Mouse (Mus musculus) CH12.LX (cell line): ENCODE measurements at regions not wholly inside any gene's neighbourhood (a gene's known extent, or its start where the extent isn't known, plus 50 kb on each side); places are given as distances from the start of the nearest gene placed in this dataset.

Experiments
- DNase-seq: peaks from one replicate; pipeline ENCODE4 v3.0.0-alpha.2; 2013; ENCODE audit errors: extremely low read depth
- H3K27ac ChIP-seq: 2 replicates; pipeline ENCODE4 v1.5.1; 2012; ENCODE audit warnings: low read depth, mild to moderate bottlenecking, control low read depth, moderate library complexity; ENCODE audit not compliant: insufficient read depth
- H3K27me3 ChIP-seq: replicated peaks from 2 replicates; pipeline ENCODE3; 2012; ENCODE audit warnings: inconsistent platforms
- H3K36me3 ChIP-seq, 2 experiments: replicated peaks in 1 of 2; 2 replicates each; pipeline versions ENCODE3 to v1.6.1; 2012; ENCODE audit warnings: inconsistent platforms in 1 of 2, low read length in 1 of 2, mild to moderate bottlenecking in 1 of 2, mixed read lengths in 1 of 2, moderate library complexity in 1 of 2; ENCODE audit not compliant: control insufficient read depth in 1 of 2, insufficient read depth in 1 of 2
- H3K4me1 ChIP-seq, 2 experiments: 2 replicates each; pipeline ENCODE4 v1.6.1; 2012; ENCODE audit warnings: inconsistent platforms in 1 of 2, moderate library complexity in 1 of 2; ENCODE audit not compliant: insufficient read depth in 2 of 2, control insufficient read depth in 1 of 2
- H3K4me2 ChIP-seq: 2 replicates; pipeline ENCODE4 v1.6.1; 2012; ENCODE audit warnings: low read depth, mild to moderate bottlenecking, control low read depth; ENCODE audit not compliant: poor library complexity, insufficient read depth, severe bottlenecking
- H3K4me3 ChIP-seq, 3 experiments: fragments of 150-350 bp in 1 of 3; sonication (generic) in 1 of 3; replicated peaks in 1 of 3; 2 replicates each; pipeline versions ENCODE3 to v1.5.1; 2011 to 2012; ENCODE audit warnings: low read depth in 2 of 3, low read length in 2 of 3, mild to moderate bottlenecking in 2 of 3, moderate library complexity in 2 of 3, control low read depth in 1 of 3, improper control_type of control experiment in 1 of 3, inconsistent platforms in 1 of 3, mixed read lengths in 1 of 3; ENCODE audit not compliant: poor library complexity in 1 of 3
- H3K79me2 ChIP-seq: replicated peaks from 2 replicates; pipeline ENCODE4 v1.6.1; 2012; ENCODE audit warnings: mild to moderate bottlenecking, moderate library complexity; ENCODE audit not compliant: control insufficient read depth, poor library complexity, insufficient read depth, severe bottlenecking; ENCODE audit errors: extremely low read depth
- H3K9ac ChIP-seq: 2 replicates; pipeline ENCODE4 v1.6.1; 2012; ENCODE audit warnings: low read depth, mild to moderate bottlenecking, control low read depth, moderate library complexity; ENCODE audit not compliant: insufficient read depth
- H3K9me3 ChIP-seq: replicated peaks from 2 replicates; pipeline ENCODE3; 2012; ENCODE audit warnings: low read length, inconsistent platforms, mixed read lengths
- BHLHE40 ChIP-seq: IDR thresholded peaks from 2 replicates; pipeline ENCODE4 v1.6.1; 2011; ENCODE audit warnings: mild to moderate bottlenecking, low read depth, low read length, improper control_type of control experiment
- E2F4 ChIP-seq: IDR thresholded peaks from 2 replicates; pipeline ENCODE4 v1.6.1; 2011; ENCODE audit warnings: low read depth, low read length, improper control_type of control experiment; ENCODE audit not compliant: insufficient replicate concordance
- ELF1 ChIP-seq: IDR thresholded peaks from 2 replicates; pipeline ENCODE4 v1.6.1; 2014; ENCODE audit warnings: low read depth, mild to moderate bottlenecking, inconsistent platforms, low read length, improper control_type of control experiment
- EP300 ChIP-seq: IDR thresholded peaks from 2 replicates; pipeline ENCODE4 v1.6.1; 2011; ENCODE audit warnings: low read length, improper control_type of control experiment
- ETS1 ChIP-seq: conservative IDR thresholded peaks from 2 replicates; pipeline ENCODE4 v1.6.1; 2012; ENCODE audit warnings: low read depth, mild to moderate bottlenecking, inconsistent platforms, low read length, improper control_type of control experiment, moderate library complexity
- GABPA ChIP-seq: IDR thresholded peaks from 2 replicates; pipeline ENCODE4 v1.6.1; 2012; ENCODE audit warnings: low read depth, low read length, improper control_type of control experiment, inconsistent platforms; ENCODE audit not compliant: insufficient replicate concordance
- JUND ChIP-seq: conservative IDR thresholded peaks from 2 replicates; pipeline ENCODE4 v1.6.1; 2011; ENCODE audit warnings: low read depth, low read length, improper control_type of control experiment
- MAFK ChIP-seq: IDR thresholded peaks from 2 replicates; pipeline ENCODE4 v1.6.1; 2011; ENCODE audit warnings: low read length, improper control_type of control experiment; ENCODE audit not compliant: insufficient replicate concordance
- MAX ChIP-seq: IDR thresholded peaks from 2 replicates; pipeline ENCODE4 v1.6.1; 2011; ENCODE audit warnings: low read length, improper control_type of control experiment
- MAZ ChIP-seq: IDR thresholded peaks from 2 replicates; pipeline ENCODE4 v1.6.1; 2012; ENCODE audit warnings: low read depth, mild to moderate bottlenecking, inconsistent platforms, low read length, improper control_type of control experiment, moderate library complexity
- PAX5 ChIP-seq: IDR thresholded peaks from 2 replicates; pipeline ENCODE4 v1.6.1; 2012; ENCODE audit warnings: low read length, inconsistent platforms, mixed read lengths
- POLR2AphosphoS2 ChIP-seq: IDR thresholded peaks from 2 replicates; pipeline ENCODE4 v1.6.1; 2011; ENCODE audit warnings: low read depth, low read length, improper control_type of control experiment
- RAD21 ChIP-seq: IDR thresholded peaks from 2 replicates; pipeline ENCODE4 v1.6.1; 2011; ENCODE audit warnings: low read depth, mild to moderate bottlenecking, low read length, improper control_type of control experiment, moderate library complexity
- UBTF ChIP-seq: IDR thresholded peaks from 2 replicates; pipeline ENCODE4 v1.6.1; 2012; ENCODE audit warnings: low read depth, mild to moderate bottlenecking, inconsistent platforms, low read length, improper control_type of control experiment, moderate library complexity
- USF2 ChIP-seq: conservative IDR thresholded peaks from 2 replicates; pipeline ENCODE4 v1.6.1; 2011; ENCODE audit warnings: low read depth, low read length, improper control_type of control experiment
- ZC3H11A ChIP-seq: IDR thresholded peaks from 2 replicates; pipeline ENCODE4 v1.6.1; 2012; ENCODE audit warnings: low read depth, mild to moderate bottlenecking, inconsistent platforms, low read length, improper control_type of control experiment
- ZKSCAN1 ChIP-seq: IDR thresholded peaks from 2 replicates; pipeline ENCODE4 v1.6.1; 2012; ENCODE audit warnings: low read depth, inconsistent platforms, low read length, improper control_type of control experiment, borderline replicate concordance
- ZMIZ1 ChIP-seq: IDR thresholded peaks from 2 replicates; pipeline ENCODE4 v1.6.1; 2012; ENCODE audit warnings: low read depth, mild to moderate bottlenecking, inconsistent platforms, low read length, improper control_type of control experiment
- dilution Hi-C: fragments of 300-500 bp; cut with MboI; formaldehyde crosslinking; loops from 2 replicates; pipeline ENCODE4 v1.14.3; 2020; ENCODE audit warnings: low sequenced_read_pairs; ENCODE audit not compliant: extremely low pct_unique_long_range_greater_than_20kb, extremely low pct_ligation_motif_present
- in situ Hi-C: fragments of 300-500 bp; cut with MboI; formaldehyde crosslinking; loops from 3 replicates; pipeline ENCODE4 v1.14.3; 2019; ENCODE audit warnings: low sequenced_read_pairs, low pct_ligation_motif_present, low pct_unique_long_range_greater_than_20kb, mixed read lengths

DNA sequence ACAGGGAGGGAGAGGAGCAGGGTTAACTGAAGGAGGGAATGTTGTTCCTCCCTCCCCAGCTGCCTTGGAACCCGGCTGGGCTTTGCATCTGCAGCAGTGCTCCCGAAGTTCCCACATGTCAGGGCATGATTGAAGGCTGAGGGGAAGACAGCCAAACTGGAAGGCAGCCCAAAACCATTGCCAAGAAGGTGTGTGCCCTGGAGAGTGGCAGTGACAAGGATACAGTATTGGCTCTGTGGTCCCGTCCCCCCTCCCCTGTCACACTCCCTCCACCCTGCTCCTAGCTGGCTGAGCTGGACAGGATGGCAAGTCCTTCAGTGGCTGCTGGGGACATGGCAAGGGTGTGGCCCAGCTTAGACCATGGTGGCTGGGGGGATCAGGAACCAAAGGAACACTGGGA, 79.1 kb downstream of the Cyp26b1 start:
- no peaks in the 10 kb centered on the region for H3K36me3 ChIP-seq
- H3K4me1 ChIP-seq, result no peaks in the 10 kb centered on the region
- H3K79me2 ChIP-seq, result no peaks in the 10 kb centered on the region
- DNase-seq, result no peak
- H3K9ac ChIP-seq, result no peak overlapping the region
- in situ Hi-C loops (no loop called here), dilution Hi-C loops (no loop called here)
- H3K4me2 ChIP-seq, result no peak overlapping the region
- no peak for TF ChIP-seq JUND
- TF ChIP-seq POLR2AphosphoS2, result no peak
- no peak for TF ChIP-seq ETS1
- no peak for TF ChIP-seq UBTF
- TF ChIP-seq PAX5, result no peak
- no peak for TF ChIP-seq RAD21
- no peak for TF ChIP-seq USF2
- TF ChIP-seq MAZ, result no peak
- TF ChIP-seq ZKSCAN1, result no peak
- TF ChIP-seq E2F4, result no peak
- no peak overlapping the region for H3K27ac ChIP-seq
- H3K27me3 ChIP-seq, result peaks cover 86% of the 10 kb centered on the region
- no peaks in the 10 kb centered on the region for H3K9me3 ChIP-seq
- H3K4me3 ChIP-seq, result no peak overlapping the region

DNA sequence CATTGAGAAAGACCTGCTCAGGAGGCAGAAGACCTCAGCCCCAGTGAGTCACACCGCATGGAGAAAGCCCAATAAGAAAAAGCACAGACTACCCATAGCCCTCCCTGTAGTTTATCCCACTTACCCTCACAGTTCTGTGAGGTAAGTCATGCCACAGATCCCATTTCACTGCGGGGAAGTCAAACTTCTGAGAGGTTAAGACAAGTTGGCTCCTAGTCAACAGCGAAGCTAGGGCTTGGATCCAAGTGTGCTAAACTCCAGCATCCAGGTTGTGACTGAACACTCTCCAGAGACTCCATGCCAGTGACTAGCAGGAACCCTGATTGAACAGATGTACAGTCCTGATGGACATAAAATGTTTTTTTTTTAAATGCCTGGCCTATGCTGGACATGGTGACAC, 85.1 kb downstream of the Cyp26b1 start:
- Histone ChIP-seq H3K4me3 (no peak overlapping the region), H3K4me2 (no peak overlapping the region), H3K4me1 (no peaks in the 10 kb centered on the region), H3K79me2 (no peaks in the 10 kb centered on the region), H3K27me3 (peaks cover 92% of the 10 kb centered on the region), H3K9ac (no peak overlapping the region), H3K36me3 (no peaks in the 10 kb centered on the region), H3K27ac (no peak overlapping the region), H3K9me3 (no peaks in the 10 kb centered on the region)
- DNase-seq, result no peak
- in situ Hi-C loops, result no loop called here
- TF ChIP-seq EP300 (no peak), ZMIZ1 (no peak), ETS1 (no peak), MAFK (no peak), GABPA (no peak), ELF1 (no peak), BHLHE40 (no peak), MAX (no peak), ZC3H11A (no peak)
- dilution Hi-C loops, result no loop called here
